Mouse (Mus musculus) splenic B cell, adult 2 months (primary cell): ENCODE data around the gene Palmd.

ENCODE experiments used
- DNase-seq: peaks from one replicate; pipeline ENCODE4 v3.0.0-alpha.2; 2011; ENCODE audit warnings: low read depth, low spot score
- H3K27me3 ChIP-seq: 2 replicates; pipeline ENCODE4 v1.6.1; 2012; ENCODE audit warnings: mild to moderate bottlenecking, low read length, moderate library complexity, mixed read lengths; ENCODE audit not compliant: control insufficient read depth, poor library complexity, insufficient read depth, severe bottlenecking
- H3K36me3 ChIP-seq: 2 replicates; pipeline ENCODE4 v1.6.1; 2012; ENCODE audit warnings: mild to moderate bottlenecking, low read length, moderate library complexity, mixed read lengths; ENCODE audit not compliant: control insufficient read depth, poor library complexity, insufficient read depth, severe bottlenecking

The Palmd gene

GRCm38 (mm10) chr3:116892206-116892563 is 76.6 kb downstream of the Palmd start:
- no peaks in the 10 kb centered on the region for H3K36me3 ChIP-seq
- H3K27me3 ChIP-seq: no peaks in the 10 kb centered on the region
- no peak for DNase-seq

DNA sequence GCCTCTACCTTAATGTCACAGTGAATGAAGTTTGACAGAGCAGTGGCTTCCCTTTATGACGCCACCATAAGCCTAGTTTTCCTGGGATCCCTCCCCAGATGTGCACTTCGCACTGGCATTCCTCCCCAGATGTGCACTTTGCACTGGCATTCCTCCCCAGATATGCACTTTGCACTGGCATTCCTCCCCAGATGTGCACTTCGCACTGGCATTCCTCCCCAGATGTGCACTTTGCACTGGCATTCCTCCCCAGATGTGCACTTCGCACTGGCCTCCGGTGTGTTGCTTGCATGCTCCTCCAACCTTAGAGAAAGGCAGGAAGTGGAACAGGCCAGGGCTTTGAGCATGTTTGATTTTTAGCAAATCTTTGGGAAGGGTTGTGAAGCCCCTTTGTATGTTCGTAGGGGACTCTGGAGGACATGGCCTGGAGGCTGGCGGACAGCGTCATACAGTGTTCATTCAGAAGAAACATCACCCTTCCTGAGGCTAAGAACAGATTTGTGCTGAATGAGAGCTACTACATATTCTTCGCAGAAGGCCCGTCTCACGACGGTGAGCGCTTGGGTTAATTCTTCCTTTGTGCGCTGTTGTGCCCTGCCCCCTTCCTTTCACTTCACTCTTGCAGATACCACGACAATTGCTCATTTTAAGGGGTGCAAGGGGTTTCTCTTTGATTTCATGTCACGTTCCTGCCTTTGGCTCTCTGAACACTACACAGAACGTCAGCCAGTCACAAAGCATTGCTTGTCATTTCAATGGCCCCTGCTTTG is 77.2 kb downstream of the Palmd start:
- no peaks in the 10 kb centered on the region for H3K27me3 ChIP-seq
- DNase-seq: no peak

GRCm38 (mm10) chr3:116890576-116890975 is 78.2 kb downstream of the Palmd start:
- no peak for DNase-seq
- H3K36me3 ChIP-seq: no peaks in the 10 kb centered on the region

More for the DNA sequence above, 77.2 kb downstream of the Palmd start:
- H3K36me3 ChIP-seq: no peaks in the 10 kb centered on the region

DNA sequence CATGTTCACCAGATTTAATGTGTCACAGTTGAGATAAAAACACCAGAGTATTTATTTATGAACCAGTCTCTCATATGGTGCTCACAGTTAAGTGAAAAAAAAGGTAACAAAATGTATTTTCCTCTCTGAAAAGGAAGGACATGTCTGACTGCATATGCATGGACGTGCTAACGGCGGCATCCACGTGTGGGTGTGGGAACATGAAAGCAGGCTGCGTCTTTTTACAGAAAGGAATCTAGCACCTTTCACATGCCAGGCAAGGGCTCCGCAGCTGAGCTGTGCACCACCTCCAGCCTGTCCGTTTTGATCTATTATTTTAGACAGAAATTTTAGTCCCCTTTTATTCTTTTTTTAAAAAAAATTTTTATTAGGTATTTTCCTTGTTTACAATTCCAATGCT is 79.4 kb downstream of the Palmd start:
- no peaks in the 10 kb centered on the region for H3K27me3 ChIP-seq
- DNase-seq: no peak
- H3K36me3 ChIP-seq: no peaks in the 10 kb centered on the region; the same call in 1 of the 2 replicates

More at GRCm38 (mm10) chr3:116890576-116890975, 78.2 kb downstream of the Palmd start:
- H3K27me3 ChIP-seq: no peaks in the 10 kb centered on the region

GRCm38 (mm10) chr3:116884941-116885340 is 83.8 kb downstream of the Palmd start:
- no peak for DNase-seq
- Histone ChIP-seq H3K27me3 (no peaks in the 10 kb centered on the region), H3K36me3 (no peaks in the 10 kb centered on the region; the same call in 1 of the 2 replicates)

DNA sequence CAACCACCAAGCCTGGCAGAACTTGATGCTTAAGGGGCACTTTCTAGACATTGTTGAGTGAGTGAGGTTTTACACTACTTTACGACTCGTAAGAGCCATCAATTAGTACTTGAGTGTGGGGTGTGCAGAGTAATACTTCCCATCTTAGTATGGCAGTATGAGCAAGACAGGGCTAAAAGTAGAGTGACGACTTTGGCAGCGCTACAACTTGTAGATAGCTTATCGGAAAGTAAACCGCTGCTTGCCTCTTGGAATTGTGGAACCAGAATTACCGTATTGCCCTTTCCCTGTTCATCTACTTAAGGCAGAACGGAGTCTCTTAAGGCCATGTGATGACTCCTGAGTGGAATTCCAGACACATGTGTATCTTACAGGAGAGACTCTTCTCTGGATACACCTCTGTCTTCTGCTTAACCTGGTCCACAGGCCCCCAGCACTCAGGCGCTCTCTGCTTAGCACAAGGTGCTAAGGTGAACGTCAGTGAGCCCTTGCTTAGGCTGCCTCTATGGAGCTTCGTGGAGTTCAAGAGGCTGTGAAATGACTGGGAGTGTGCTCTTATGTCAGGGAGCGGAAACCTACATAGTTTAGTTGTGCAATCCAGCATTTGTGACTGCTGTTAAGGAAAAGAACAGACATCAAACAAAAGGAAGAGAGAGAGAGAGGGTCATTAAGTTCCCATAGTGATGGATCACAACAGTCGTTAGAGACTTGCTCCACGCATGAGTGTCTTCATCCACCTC is 86.4 kb downstream of the Palmd start:
- Histone ChIP-seq H3K36me3 (no peaks in the 10 kb centered on the region; the same call in 1 of the 2 replicates), H3K27me3 (no peaks in the 10 kb centered on the region)
- DNase-seq: no peak

DNA sequence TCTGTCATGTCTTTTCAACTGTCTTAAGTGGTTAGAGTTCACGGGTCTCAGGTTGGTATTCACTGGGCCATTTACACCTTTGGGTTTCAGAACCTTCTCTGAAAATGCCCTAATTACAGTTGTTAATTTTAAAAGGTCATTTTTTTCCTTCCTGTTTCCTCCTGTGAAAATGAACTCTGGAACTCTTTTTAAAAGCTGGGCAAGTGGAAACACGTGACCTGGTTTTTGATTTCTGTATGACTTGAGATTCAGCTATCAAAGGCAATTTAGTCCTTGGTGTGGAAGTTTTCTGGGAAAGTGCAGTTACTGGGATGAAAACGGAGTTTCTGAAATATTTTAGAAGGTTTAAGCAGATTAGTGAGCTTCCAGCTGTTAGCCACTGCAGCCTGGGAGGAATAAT is 98.4 kb downstream of the Palmd start:
- Histone ChIP-seq H3K27me3 (no peaks in the 10 kb centered on the region), H3K36me3 (no peaks in the 10 kb centered on the region)
- DNase-seq: no peak
